Mouse (Mus musculus): ENCODE results near the gene Sirt6.

DNA sequence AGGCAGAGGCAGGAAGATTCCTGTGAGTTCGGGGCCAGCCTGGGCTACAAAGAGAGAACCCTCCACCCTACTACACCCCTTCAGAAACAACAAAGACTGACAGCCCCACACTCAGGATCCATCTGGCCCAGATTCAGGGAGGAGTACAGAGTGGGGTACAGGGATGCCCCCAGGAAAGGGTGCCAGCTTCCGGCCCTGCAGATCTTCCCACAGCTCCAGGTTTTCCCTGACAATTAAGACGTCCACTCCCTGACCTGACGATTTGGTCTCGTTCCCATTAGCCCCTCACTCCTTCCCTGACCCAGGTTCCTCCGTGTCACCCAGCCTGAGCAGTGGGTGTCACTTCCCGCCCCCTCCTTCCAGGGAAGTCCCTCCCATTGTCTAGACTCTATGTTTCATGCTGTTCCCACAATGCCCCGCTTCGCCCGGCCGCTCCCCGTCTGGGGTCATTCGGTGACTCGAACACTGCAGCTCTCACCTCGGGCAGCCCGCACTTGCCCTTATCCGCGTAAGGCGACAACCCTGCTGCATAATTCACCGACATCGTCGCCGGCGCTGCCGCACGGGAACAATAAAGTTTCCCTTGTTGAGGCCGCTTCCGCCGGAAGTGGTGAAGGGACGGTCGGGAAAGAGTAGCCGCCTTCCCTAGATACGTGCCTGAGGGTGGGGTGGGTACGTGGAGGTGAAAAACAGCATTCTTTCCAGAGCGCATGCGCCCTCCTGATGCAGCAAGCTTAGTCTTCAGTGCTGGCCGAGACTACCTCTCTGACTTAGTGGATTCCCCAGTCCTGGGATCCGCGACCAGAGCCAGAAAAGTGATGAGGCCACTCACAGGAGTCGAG is at the start of gene Sirt6:
- TF ChIP-seq ZNF384 (IDR thresholded peaks at IDR 0.05; ENCODE audit: low read depth, low read length): peak; percentile 80
- no peak for TF ChIP-seq CHD2 (IDR thresholded peaks at IDR 0.05; ENCODE audit: low read depth, low read length)
- peak; percentile 84 for TF ChIP-seq HCFC1 (IDR thresholded peaks at IDR 0.05; ENCODE audit: borderline replicate concordance, insufficient read depth, low read length)
